Mouse (Mus musculus): ENCODE data around the gene Acap1.

- TF ChIP-seq CTCF (IDR thresholded peaks at IDR 0.05; ENCODE audit: low read depth, low read length) (peak; percentile 66), EP300 (IDR thresholded peaks at IDR 0.05; ENCODE audit: insufficient read depth, low read depth, low read length) (no peak)
These were observed 14.9 kb downstream of the Acap1 start for GRCm38 (mm10) chr11:69880506-69880852.

Data from ES-Bruce4 (cell line).